In genomic region chr3:122521294-122521693, GRCm38 (mm10) we compare ENCODE assay signal across 15 mouse cellular contexts.
A peak's percentile ranks its signal among the peaks of the same experiment; 100 is the strongest.
DNase-seq lines count a peak whose midpoint lies in the region; ATAC-seq and TF ChIP-seq lines count a peak whose summit lies in the region.
"Had no signal": no experiment of that assay in that cellular context is flagged by ENCODE, and none has a peak within 500 bp of the region (broad histone marks: within the 10 kb centered on the region; RNA-seq: fewer than 3 reads in every experiment).

No protein-coding gene starts in this region.

- ATAC-seq in Patski, result peak; percentile 93
- ATAC-seq in intestine, postnatal 0 days, result peak; percentile 78
- peak; percentile 84 for ATAC-seq in stomach, postnatal 0 days (ENCODE audit: low FRiP score, low TSS enrichment)

- peak overlapping the region; percentile 51 for H3K27ac ChIP-seq in CH12.LX (ENCODE audit: insufficient read depth, low read depth)
- H3K27ac ChIP-seq in intestine, postnatal 0 days (ENCODE audit: low read depth, low read length), result peak overlapping the region; percentile 75; the same call in 1 of the 2 replicates
- H3K27ac ChIP-seq in stomach, postnatal 0 days (replicated peaks), result peak overlapping the region; percentile 35; the same call in 1 of the 2 replicates
- H3K27ac ChIP-seq: heart, adult 2 months; heart, embryonic 15.5 days; limb, embryonic 13.5 days had no signal

- H3K4me2 ChIP-seq in CH12.LX (ENCODE audit: insufficient read depth, low read depth, poor library complexity, severe bottlenecking), result no peak overlapping the region
- H3K4me2 ChIP-seq in intestine, postnatal 0 days (replicated peaks; ENCODE audit: low read depth), result no peak overlapping the region
- H3K4me2 ChIP-seq in stomach, postnatal 0 days (replicated peaks; ENCODE audit: low read depth), result no peak overlapping the region
- H3K4me2 ChIP-seq: heart, embryonic 15.5 days; limb, embryonic 13.5 days had no signal

- 22% methylated on average over 1 of the region's 1 CpGs for WGBS in intestine, postnatal 0 days
- WGBS in stomach, postnatal 0 days, result 36% methylated on average over 1 of the region's 1 CpGs

- no peak overlapping the region for H3K9ac ChIP-seq in CH12.LX (ENCODE audit: insufficient read depth, low read depth)
- no peak overlapping the region for H3K9ac ChIP-seq in intestine, postnatal 0 days (ENCODE audit: low read depth, low read length)
- no peak overlapping the region for H3K9ac ChIP-seq in stomach, postnatal 0 days (ENCODE audit: low read length)
- H3K9ac ChIP-seq: heart, embryonic 15.5 days; limb, embryonic 13.5 days had no signal

- POLR2A ChIA-PET in Patski (lab: Charles Lee), result interaction anchor here (0.9 to 1.4 kb wide), 2 partner anchors 13 to 18 kb away, joined by 3 to 8 read pairs; no protein-coding TSS in a partner anchor

- no peak for TF ChIP-seq CTCF in CH12.LX (conservative IDR thresholded peaks at IDR 0.05 in 1 of 2, IDR thresholded peaks at IDR 0.05 in 1 of 2; ENCODE audit: low read depth in 2 of 2, low read length in 2 of 2)
- no peak for TF ChIP-seq CTCF in Patski (IDR thresholded peaks at IDR 0.05)
- no peak for TF ChIP-seq CTCF in intestine, postnatal 0 days (IDR thresholded peaks at IDR 0.05; ENCODE audit: low read depth)
- no peak for TF ChIP-seq CTCF in stomach, postnatal 0 days (IDR thresholded peaks at IDR 0.05; ENCODE audit: low read depth)

- TF ChIP-seq RAD21 in CH12.LX (IDR thresholded peaks at IDR 0.05; ENCODE audit: low read depth, low read length), result no peak

- peaks cover 12 to 32% of the 10 kb centered on the region in 2 experiments; a peak in 3 of 4 replicates for H3K4me1 ChIP-seq in CH12.LX (ENCODE audit: control insufficient read depth in 1 of 2, insufficient read depth in 2 of 2)
- no peaks in the 10 kb centered on the region; the same call in 1 of the 2 replicates for H3K4me1 ChIP-seq in intestine, postnatal 0 days (replicated peaks; ENCODE audit: control insufficient read depth, insufficient read depth, low read length)
- H3K4me1 ChIP-seq in stomach, postnatal 0 days (replicated peaks; ENCODE audit: control insufficient read depth, insufficient read depth), result no peaks in the 10 kb centered on the region

- H3K79me2 ChIP-seq in CH12.LX (replicated peaks; ENCODE audit: control insufficient read depth, extremely low read depth, insufficient read depth, poor library complexity, severe bottlenecking), result no peaks in the 10 kb centered on the region

- no peak overlapping the region for H3K4me3 ChIP-seq in CH12.LX (replicated peaks in 1 of 3; ENCODE audit: low read depth in 2 of 3, low read length in 2 of 3, poor library complexity in 1 of 3)
- H3K4me3 ChIP-seq in intestine, postnatal 0 days (ENCODE audit: low read depth, low read length), result no peak overlapping the region
- no peak overlapping the region for H3K4me3 ChIP-seq in stomach, postnatal 0 days (ENCODE audit: low read depth, low read length)
- H3K4me3 ChIP-seq: heart, adult 2 months; heart, embryonic 15.5 days; limb, embryonic 13.5 days had no signal

- in situ Hi-C loops in CH12.LX (cut with MboI; ENCODE audit: low pct_ligation_motif_present, low pct_unique_long_range_greater_than_20kb, low sequenced_read_pairs) (loop anchor here (10.0 kb wide), 1 partner anchor 94 kb away; the partner anchor contains the start of gene Fnbp1l), Patski (cut with MboI; ENCODE audit: low pct_unique_long_range_greater_than_20kb) (no loop called here)

- H3K27me3 ChIP-seq in CH12.LX (replicated peaks), result no peaks in the 10 kb centered on the region
- no peaks in the 10 kb centered on the region for H3K27me3 ChIP-seq in Patski
- no peaks in the 10 kb centered on the region for H3K27me3 ChIP-seq in intestine, postnatal 0 days (replicated peaks; ENCODE audit: control insufficient read depth, insufficient read depth, low read length)
- H3K27me3 ChIP-seq in stomach, postnatal 0 days (ENCODE audit: control insufficient read depth, insufficient read depth, low read length), result no peaks in the 10 kb centered on the region
- H3K27me3 ChIP-seq: heart, embryonic 15.5 days had no signal

- TF ChIP-seq POLR2A in CH12.LX (IDR thresholded peaks at IDR 0.05; ENCODE audit: low read depth, low read length), result no peak

- CTCF ChIA-PET in Patski (lab: Charles Lee), result interaction anchor here (1.0 to 1.7 kb wide), 8 partner anchors 9 to 97 kb away, joined by 3 to 6 read pairs (median 4); no protein-coding TSS in a partner anchor

- dilution Hi-C loops in CH12.LX (cut with MboI; ENCODE audit: extremely low pct_ligation_motif_present, extremely low pct_unique_long_range_greater_than_20kb, low sequenced_read_pairs), result no loop called here

- no peak for TF ChIP-seq EP300 in CH12.LX (IDR thresholded peaks at IDR 0.05; ENCODE audit: low read length)
- TF ChIP-seq EP300 in stomach, postnatal 0 days (optimal IDR thresholded peaks at IDR 0.05), result no peak

- intact Hi-C loops in heart, postnatal 25 days (cut with DNase I), result no loop called here

- DNase-seq in CH12.LX (ENCODE audit: extremely low read depth) (peak; percentile 55), Patski (ENCODE audit: low read depth, low spot score) (peak; percentile 68)
- no peak for DNase-seq in stomach, postnatal 0 days (ENCODE audit: low spot score)
- DNase-seq in thymus, postnatal 14 days, result no peak
- no peak for DNase-seq in layer of hippocampus, adult 18-20 months (ENCODE audit: low spot score in 2 of 2)
- no peak for DNase-seq in heart, postnatal 25 days (ENCODE audit: low spot score)
- DNase-seq: cerebellum, postnatal 36 days; gastrocnemius, postnatal 10 days; heart, adult 2 months; layer of hippocampus, postnatal 36 days; lung, postnatal 10 days; right cerebral cortex, postnatal 4 days had no signal

- peaks cover 81 to 99% of the 10 kb centered on the region in 2 experiments for H3K36me3 ChIP-seq in CH12.LX (replicated peaks in 1 of 2; ENCODE audit: control insufficient read depth in 1 of 2, insufficient read depth in 1 of 2, low read length in 1 of 2)
- peaks cover 70% of the 10 kb centered on the region for H3K36me3 ChIP-seq in intestine, postnatal 0 days (ENCODE audit: control insufficient read depth, insufficient read depth)
- H3K36me3 ChIP-seq in stomach, postnatal 0 days (ENCODE audit: control insufficient read depth, insufficient read depth, low read length), result 0 out of 2 replicates have a peak, but pooled peaks cover 2% of the 10 kb centered on the region
- H3K36me3 ChIP-seq: heart, embryonic 15.5 days had no signal

- no peaks in the 10 kb centered on the region for H3K9me3 ChIP-seq in CH12.LX (replicated peaks; ENCODE audit: low read length)
- H3K9me3 ChIP-seq in intestine, postnatal 0 days (ENCODE audit: control insufficient read depth), result no peaks in the 10 kb centered on the region
- no peaks in the 10 kb centered on the region for H3K9me3 ChIP-seq in stomach, postnatal 0 days (ENCODE audit: control insufficient read depth, low read length)
- H3K9me3 ChIP-seq: heart, embryonic 15.5 days; limb, embryonic 13.5 days had no signal

TF ChIP-seq in CH12.LX, 34 proteins besides CTCF, POLR2A, EP300 and RAD21:
- TF ChIP-seq BHLHE40 (IDR thresholded peaks at IDR 0.05; ENCODE audit: low read depth, low read length) (0 out of 2 replicates have a peak, but pooled peaks have one; percentile 9), TCF12 (IDR thresholded peaks at IDR 0.05; ENCODE audit: low read depth, low read length) (no peak)
TF ChIP-seq in CH12.LX: peak in this region for 1.

Comparison
In these comparisons a context has a peak if more than half of its experiments do, and no peak if none do; other contexts are left out.
1. DNase-seq: peak in CH12.LX (single experiment) and Patski (single experiment); none in stomach, postnatal 0 days (single experiment), thymus, postnatal 14 days (single experiment), layer of hippocampus, adult 18-20 months (0 of 2) and heart, postnatal 25 days (single experiment).
2. Peak in every context shown above with its lines, with median percentiles within 50 percentile points of each other: H3K27ac ChIP-seq and ATAC-seq.